Mouse (Mus musculus): ENCODE results near the gene Zswim8. TPM values are rescaled to one million over a fixed set of nuclear protein-coding genes. Genes with fewer than 3 reads are reported as not detected.

Zswim8 gene
- polyA plus RNA-seq, 1 experiment from 2014 or later = 40.1 TPM

DNA sequence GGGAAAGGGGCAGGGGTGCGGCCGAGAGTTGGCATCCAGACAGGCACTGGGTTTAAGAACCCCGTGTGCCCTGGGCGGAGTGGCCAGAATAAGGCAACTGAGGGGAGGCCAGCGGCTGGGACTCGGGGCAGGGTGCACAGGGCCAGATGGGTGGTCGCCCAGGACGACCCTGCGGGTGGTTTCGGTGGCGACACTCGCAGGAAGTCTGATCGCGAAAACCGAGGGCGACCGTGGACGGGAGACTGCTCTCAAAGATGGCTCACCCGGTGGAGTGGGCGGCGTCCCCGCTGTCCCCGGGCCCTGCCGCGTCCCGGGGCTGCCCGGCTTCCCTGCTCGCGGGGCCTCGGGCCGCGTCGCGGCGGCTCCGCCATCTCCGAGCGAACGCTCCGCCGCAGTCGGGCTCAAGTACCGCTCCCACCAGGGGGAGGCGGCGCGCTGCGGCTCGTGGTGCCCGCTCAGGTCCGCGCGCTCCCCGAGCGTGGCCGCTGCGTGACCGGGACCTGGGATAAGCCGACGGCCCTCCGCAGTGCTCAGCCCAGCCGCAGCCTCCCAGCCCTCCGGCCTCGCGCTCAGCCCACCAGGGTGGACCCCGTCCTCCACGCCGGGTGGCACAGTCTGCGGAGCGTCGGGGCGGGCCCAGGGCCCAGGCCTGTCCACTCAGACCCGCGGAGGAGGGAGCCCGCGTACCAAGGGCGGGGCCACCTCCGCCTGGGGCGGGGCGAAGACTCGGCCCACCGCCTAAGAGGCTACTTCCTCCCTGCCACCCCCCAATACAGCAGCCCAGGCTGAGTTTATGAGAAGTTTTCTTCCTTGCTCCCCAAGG lies 26.8 kb downstream of the Zswim8 start, which contains the start of gene Ndst2:
Gene Ndst2, minus strand, starts transcription at position 611 of the 823 bp plus-strand sequence.
- peaks cover 35% of the 10 kb centered on the region for H3K4me1 ChIP-seq
- H3K4me2 ChIP-seq (replicated peaks) = peak within 1 kb of the TSS; percentile 81
- peak within 1 kb of the TSS; percentile 82 for H3K4me3 ChIP-seq (replicated peaks)
- peak within 1 kb of the TSS; percentile 91 for H3K9ac ChIP-seq
- H3K36me3 ChIP-seq = peaks cover 56% of the 10 kb centered on the region
- H3K27ac ChIP-seq (replicated peaks) = peak within 1 kb of the TSS; percentile 92
- no peaks in the 10 kb centered on the region for H3K27me3 ChIP-seq
- H3K9me3 ChIP-seq (replicated peaks) = no peaks in the 10 kb centered on the region
- peak; percentile 98 for ATAC-seq (ENCODE audit: insufficient number of reproducible peaks, low FRiP score, low TSS enrichment, low read depth)
- WGBS = 1% methylated on average over 80 of the region's 81 CpGs

DNA sequence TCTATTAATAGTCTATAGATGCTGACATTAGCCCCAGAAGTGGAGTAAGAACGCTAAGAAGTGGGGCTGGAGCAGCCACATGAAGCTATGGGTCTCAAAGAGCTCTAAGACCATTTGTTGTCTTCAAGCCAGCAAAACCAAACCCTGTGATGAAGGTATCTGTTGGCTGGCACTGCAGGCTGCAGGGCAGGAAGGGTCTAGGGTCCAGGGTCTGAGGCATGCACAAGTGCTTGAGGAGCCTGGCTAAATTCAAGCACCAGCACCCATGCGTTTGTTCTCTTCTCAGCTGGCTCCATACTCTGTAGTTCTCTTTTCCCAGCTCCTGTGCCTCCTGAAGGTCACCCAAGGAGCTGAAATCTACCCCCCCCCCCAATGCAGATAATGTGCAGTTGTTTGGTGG lies 27.7 kb downstream of the Zswim8 start:
- Histone ChIP-seq H3K36me3 (peaks cover 56% of the 10 kb centered on the region), H3K27me3 (no peaks in the 10 kb centered on the region), H3K4me2 (replicated peaks) (no peak overlapping the region), H3K9ac (no peak overlapping the region), H3K27ac (replicated peaks) (peak overlapping the region; percentile 92; the same call in 1 of the 2 replicates), H3K9me3 (replicated peaks) (no peaks in the 10 kb centered on the region), H3K4me1 (peaks cover 35% of the 10 kb centered on the region), H3K4me3 (replicated peaks) (no peak overlapping the region)
- ATAC-seq (ENCODE audit: insufficient number of reproducible peaks, low FRiP score, low TSS enrichment, low read depth) = no peak
- WGBS = 60% methylated on average over 2 of the region's 2 CpGs

DNA sequence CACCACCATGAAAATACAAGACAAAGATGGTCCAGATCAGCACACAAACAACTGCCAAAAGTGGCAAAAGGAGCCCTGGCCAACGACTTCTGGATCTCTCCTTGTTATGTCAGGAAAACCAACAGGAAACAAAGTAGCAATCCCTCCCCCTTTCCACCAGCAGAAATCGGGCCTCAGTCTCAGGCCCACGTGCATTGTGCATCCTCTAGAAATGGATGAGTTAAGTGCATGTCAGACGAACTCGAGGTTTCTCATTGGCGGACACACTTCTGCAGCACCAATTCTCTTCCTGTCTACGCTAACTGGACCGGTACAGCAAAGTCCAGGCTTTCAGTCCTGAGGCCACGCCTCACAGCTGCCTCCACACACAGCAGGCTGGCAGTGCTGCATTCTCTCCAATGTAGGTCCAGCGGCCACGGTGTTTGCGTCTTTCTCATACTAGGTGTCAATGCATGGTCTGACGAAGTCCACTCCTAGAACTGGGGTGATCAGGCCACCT lies 28.6 kb downstream of the Zswim8 start:
- 82% methylated on average over 13 of the region's 13 CpGs for WGBS
- H3K9ac ChIP-seq = no peak overlapping the region
- no peak overlapping the region for H3K4me3 ChIP-seq (replicated peaks)
- ATAC-seq (ENCODE audit: insufficient number of reproducible peaks, low FRiP score, low TSS enrichment, low read depth) = no peak
- H3K4me2 ChIP-seq (replicated peaks) = no peak overlapping the region
- H3K4me1 ChIP-seq = peaks cover 37% of the 10 kb centered on the region
- no peaks in the 10 kb centered on the region for H3K27me3 ChIP-seq
- H3K36me3 ChIP-seq = peaks cover 54% of the 10 kb centered on the region
- no peak overlapping the region for H3K27ac ChIP-seq (replicated peaks)
- no peaks in the 10 kb centered on the region for H3K9me3 ChIP-seq (replicated peaks)

DNA sequence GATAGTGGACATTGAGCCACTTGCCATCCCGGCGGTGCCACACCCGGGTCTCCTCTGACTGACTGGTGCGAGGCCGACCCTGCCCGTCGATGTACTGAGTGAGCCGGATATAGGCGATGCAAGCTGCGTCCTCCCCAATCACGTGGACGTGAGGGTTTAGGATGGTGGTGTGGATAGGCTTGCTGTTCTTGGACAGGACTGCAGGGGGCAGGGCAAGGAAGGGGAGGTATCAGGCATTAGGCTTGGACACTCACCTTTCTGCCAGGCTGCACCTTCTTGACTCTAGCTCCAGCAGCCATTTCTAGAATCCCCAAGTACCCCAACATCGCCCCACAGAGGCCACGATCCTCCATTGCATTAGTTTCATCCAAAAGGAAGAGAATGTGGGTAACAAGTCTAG lies 30.0 kb downstream of the Zswim8 start:
- no peak for ATAC-seq (ENCODE audit: insufficient number of reproducible peaks, low FRiP score, low TSS enrichment, low read depth)
- Histone ChIP-seq H3K4me1 (peaks cover 40% of the 10 kb centered on the region), H3K27me3 (no peaks in the 10 kb centered on the region), H3K4me2 (replicated peaks) (no peak overlapping the region), H3K9ac (no peak overlapping the region), H3K4me3 (replicated peaks) (no peak overlapping the region), H3K9me3 (replicated peaks) (no peaks in the 10 kb centered on the region), H3K36me3 (peaks cover 56% of the 10 kb centered on the region), H3K27ac (replicated peaks) (no peak overlapping the region)
- WGBS = 34% methylated on average over 14 of the region's 14 CpGs

DNA sequence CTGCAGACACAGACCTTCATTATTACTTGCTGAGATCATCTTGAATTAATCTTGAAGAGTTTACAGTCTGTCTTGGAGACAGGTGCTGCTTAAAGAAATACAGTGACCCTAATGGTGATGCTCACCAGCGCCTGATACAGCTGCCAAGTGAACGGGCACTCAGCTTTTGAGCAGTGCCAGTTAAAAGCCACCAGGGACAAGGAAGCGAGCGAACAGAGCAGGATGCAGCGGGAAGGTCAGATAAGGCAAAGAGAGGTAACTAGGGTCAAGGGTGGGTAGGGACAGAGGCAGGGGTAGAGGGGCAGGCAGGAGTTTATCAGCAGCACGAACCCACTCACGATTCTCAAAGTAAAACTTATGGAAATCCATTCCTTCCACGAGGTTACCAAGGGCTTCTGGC lies 31.2 kb downstream of the Zswim8 start:
- Histone ChIP-seq H3K27me3 (no peaks in the 10 kb centered on the region), H3K4me2 (replicated peaks) (no peak overlapping the region), H3K27ac (replicated peaks) (no peak overlapping the region), H3K4me1 (peaks cover 30% of the 10 kb centered on the region), H3K9ac (no peak overlapping the region), H3K4me3 (replicated peaks) (no peak overlapping the region), H3K9me3 (replicated peaks) (no peaks in the 10 kb centered on the region), H3K36me3 (peaks cover 60% of the 10 kb centered on the region)
- WGBS = 78% methylated on average over 8 of the region's 8 CpGs
- no peak for ATAC-seq (ENCODE audit: insufficient number of reproducible peaks, low FRiP score, low TSS enrichment, low read depth)

DNA sequence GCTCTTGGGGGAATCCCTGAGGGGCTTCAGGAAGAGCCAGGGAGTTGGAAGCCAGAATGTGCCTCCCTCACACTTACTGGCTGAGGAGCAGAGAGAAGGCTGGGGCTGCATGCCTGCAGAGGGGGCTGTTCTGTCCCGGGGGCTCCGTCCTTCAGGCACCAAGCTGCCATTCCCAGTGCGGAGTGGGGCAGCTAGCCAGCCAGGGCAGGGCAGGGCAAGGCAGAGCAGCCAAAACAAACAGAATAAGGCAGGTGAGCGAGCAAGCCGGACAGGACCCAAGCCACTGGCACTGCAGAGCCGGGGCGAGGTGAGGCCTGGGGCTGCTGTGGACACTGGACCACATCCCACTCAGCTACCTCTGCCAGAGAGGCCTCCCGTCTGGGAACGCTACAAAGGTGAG lies 33.9 kb downstream of the Zswim8 start:
- H3K9ac ChIP-seq = no peak overlapping the region
- H3K4me2 ChIP-seq (replicated peaks) = no peak overlapping the region
- no peak overlapping the region for H3K4me3 ChIP-seq (replicated peaks)
- H3K36me3 ChIP-seq = peaks cover 72% of the 10 kb centered on the region
- ATAC-seq (ENCODE audit: insufficient number of reproducible peaks, low FRiP score, low TSS enrichment, low read depth) = peak; percentile 30; the same call in 1 of the 2 replicates
- no peak overlapping the region; the same call in 1 of the 2 replicates for H3K27ac ChIP-seq (replicated peaks)
- 65% methylated on average over 9 of the region's 9 CpGs for WGBS
- H3K9me3 ChIP-seq (replicated peaks) = no peaks in the 10 kb centered on the region
- peaks cover 18% of the 10 kb centered on the region for H3K4me1 ChIP-seq
- no peaks in the 10 kb centered on the region for H3K27me3 ChIP-seq

DNA sequence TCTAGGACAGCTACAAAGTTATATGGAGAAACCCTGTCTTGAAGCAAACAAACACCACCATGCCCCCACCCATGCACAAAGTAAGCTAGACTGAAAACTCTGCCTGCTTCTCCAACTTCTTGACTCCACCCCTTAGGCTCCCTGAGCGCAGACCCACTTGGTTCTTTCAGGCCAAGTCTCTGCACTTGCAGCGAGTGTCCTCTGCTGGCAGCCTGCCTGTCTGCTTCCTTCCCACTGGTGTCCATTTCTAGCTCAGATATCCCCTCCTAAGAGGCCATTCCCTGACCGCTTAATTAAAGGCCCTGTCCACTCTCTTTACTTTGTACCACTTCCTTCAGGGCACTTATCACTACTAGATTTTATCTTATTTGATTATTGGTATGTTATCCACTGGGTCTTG lies 36.3 kb downstream of the Zswim8 start:
- Histone ChIP-seq H3K27ac (replicated peaks) (no peak overlapping the region), H3K27me3 (no peaks in the 10 kb centered on the region), H3K9ac (no peak overlapping the region), H3K9me3 (replicated peaks) (no peaks in the 10 kb centered on the region), H3K4me3 (replicated peaks) (no peak overlapping the region), H3K36me3 (peaks cover 64% of the 10 kb centered on the region), H3K4me1 (peaks cover 14% of the 10 kb centered on the region), H3K4me2 (replicated peaks) (no peak overlapping the region)
- ATAC-seq (ENCODE audit: insufficient number of reproducible peaks, low FRiP score, low TSS enrichment, low read depth) = no peak
- 75% methylated on average over 3 of the region's 3 CpGs for WGBS

DNA sequence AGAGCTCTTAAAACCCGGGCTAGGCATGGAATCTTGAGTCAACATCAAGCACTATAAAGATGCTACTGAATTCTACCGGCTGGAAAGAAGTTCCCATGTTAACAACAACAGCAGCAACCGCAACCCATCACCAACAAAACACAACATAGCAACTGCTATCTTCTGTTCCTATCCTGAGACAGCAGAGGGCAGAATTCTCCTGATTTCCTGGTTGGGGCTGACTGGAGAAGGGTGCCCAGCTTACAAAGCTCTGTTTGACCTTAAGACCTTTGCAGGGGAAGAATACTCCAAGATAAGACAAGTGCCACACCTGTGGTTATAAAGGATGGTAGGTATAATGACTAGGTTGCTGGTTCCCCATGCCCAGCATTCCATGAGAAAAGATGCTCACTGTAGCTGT lies 39.6 kb downstream of the Zswim8 start:
- peaks cover 34% of the 10 kb centered on the region for H3K36me3 ChIP-seq
- 80% methylated on average over 3 of the region's 3 CpGs for WGBS

DNA sequence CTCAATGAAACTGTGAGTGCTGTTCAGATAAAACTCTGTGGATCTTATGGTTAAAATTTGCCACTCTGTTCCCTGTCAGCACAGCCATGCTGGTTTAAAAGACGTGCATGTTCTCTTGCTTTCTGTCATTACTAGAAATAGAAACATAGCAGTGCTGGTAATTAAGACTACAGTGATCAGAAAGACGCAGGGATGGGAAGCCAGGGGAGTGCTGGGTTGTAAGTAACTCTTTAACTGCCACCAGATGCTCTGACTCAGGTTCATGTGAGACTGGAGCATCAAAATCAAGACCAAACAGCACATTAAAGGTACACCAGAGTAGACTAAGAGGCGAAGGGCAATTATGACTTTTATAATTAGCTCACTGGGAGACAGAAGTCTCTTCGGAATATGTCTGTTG lies 41.0 kb downstream of the Zswim8 start:
- peaks cover 25% of the 10 kb centered on the region for H3K36me3 ChIP-seq
- H3K27me3 ChIP-seq = no peaks in the 10 kb centered on the region
- H3K4me3 ChIP-seq (replicated peaks) = no peak overlapping the region
- ATAC-seq (ENCODE audit: insufficient number of reproducible peaks, low FRiP score, low TSS enrichment, low read depth) = no peak
- no peaks in the 10 kb centered on the region for H3K9me3 ChIP-seq (replicated peaks)
- no peak overlapping the region for H3K27ac ChIP-seq (replicated peaks)
- H3K9ac ChIP-seq = no peak overlapping the region
- H3K4me2 ChIP-seq (replicated peaks) = no peak overlapping the region
- no peaks in the 10 kb centered on the region for H3K4me1 ChIP-seq
- 41% methylated on average over 4 of the region's 4 CpGs for WGBS

More for the DNA sequence above, 39.6 kb downstream of the Zswim8 start:
- no peak overlapping the region for H3K9ac ChIP-seq
- H3K4me3 ChIP-seq (replicated peaks) = no peak overlapping the region
- H3K4me1 ChIP-seq = peaks cover under 1% of the 10 kb centered on the region; the same call in 1 of the 2 replicates
- H3K27ac ChIP-seq (replicated peaks) = no peak overlapping the region
- no peaks in the 10 kb centered on the region for H3K9me3 ChIP-seq (replicated peaks)
- H3K4me2 ChIP-seq (replicated peaks) = no peak overlapping the region
- ATAC-seq (ENCODE audit: insufficient number of reproducible peaks, low FRiP score, low TSS enrichment, low read depth) = no peak
- H3K27me3 ChIP-seq = no peaks in the 10 kb centered on the region

DNA sequence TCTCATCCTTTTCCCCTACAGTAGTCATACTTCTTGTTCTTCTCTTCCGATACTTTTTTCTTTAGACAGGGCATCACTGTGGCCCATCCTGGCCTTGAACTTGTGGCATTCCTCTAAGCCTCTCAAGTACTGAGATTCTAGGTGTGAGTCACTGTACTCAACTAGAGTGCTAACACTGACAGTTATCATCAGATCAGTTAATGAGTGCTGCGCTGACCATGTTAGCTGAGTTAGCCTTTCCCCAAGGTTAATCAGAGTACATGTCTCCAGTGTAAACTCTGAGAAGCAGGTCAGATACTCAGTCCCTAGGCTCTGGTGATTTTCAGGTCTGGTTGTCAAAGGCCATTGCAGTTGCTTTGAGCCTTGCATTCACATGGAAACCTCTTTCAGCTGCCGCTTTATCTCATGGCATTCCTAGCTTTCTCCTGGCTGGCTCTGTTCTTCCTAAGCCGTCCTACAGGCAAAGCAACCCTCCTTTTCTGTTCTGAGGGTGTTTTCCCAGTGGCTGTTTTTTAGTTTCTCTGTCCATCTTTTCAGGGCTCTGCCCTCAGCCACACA lies 42.2 kb downstream of the Zswim8 start:
- H3K27me3 ChIP-seq = no peaks in the 10 kb centered on the region
- ATAC-seq (ENCODE audit: insufficient number of reproducible peaks, low FRiP score, low TSS enrichment, low read depth) = no peak
- no peaks in the 10 kb centered on the region for H3K4me1 ChIP-seq
- H3K4me2 ChIP-seq (replicated peaks) = no peak overlapping the region
- WGBS = 91% methylated on average over 4 of the region's 4 CpGs
- H3K9me3 ChIP-seq (replicated peaks) = no peaks in the 10 kb centered on the region
- no peak overlapping the region for H3K4me3 ChIP-seq (replicated peaks)
- H3K27ac ChIP-seq (replicated peaks) = no peak overlapping the region
- no peak overlapping the region for H3K9ac ChIP-seq
- H3K36me3 ChIP-seq = peaks cover 19% of the 10 kb centered on the region

DNA sequence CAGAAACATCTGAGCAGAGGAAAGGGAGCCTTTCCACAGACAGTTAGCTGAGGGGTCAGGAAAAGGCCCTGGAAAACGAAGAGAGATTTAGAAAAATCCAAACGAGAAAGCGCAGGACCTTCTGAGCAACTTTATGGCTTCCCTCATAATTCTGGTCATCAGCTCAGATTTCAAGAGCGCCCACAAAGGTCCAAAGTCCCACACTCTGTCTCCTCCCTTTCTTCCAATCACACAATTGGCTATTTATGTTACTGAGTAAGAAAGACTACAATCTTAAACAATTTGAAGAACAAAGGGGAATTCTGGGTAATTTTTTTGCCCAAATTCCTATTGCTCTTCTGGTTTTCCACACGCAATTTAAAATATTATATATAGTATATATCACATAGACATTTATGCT lies 43.2 kb downstream of the Zswim8 start:
- no peak overlapping the region for H3K4me3 ChIP-seq (replicated peaks)
- no peak overlapping the region for H3K4me2 ChIP-seq (replicated peaks)
- H3K9me3 ChIP-seq (replicated peaks) = no peaks in the 10 kb centered on the region
- no peak overlapping the region for H3K9ac ChIP-seq
- H3K27ac ChIP-seq (replicated peaks) = no peak overlapping the region
- 82% methylated on average over 5 of the region's 5 CpGs for WGBS
- no peaks in the 10 kb centered on the region for H3K27me3 ChIP-seq
- ATAC-seq (ENCODE audit: insufficient number of reproducible peaks, low FRiP score, low TSS enrichment, low read depth) = no peak
- no peaks in the 10 kb centered on the region for H3K4me1 ChIP-seq
- H3K36me3 ChIP-seq = peaks cover 22% of the 10 kb centered on the region

All from embryonic facial prominence, embryonic 15.5 days (tissue).